23 mouse cellular contexts compared by ENCODE assay signal in the genomic region with DNA sequence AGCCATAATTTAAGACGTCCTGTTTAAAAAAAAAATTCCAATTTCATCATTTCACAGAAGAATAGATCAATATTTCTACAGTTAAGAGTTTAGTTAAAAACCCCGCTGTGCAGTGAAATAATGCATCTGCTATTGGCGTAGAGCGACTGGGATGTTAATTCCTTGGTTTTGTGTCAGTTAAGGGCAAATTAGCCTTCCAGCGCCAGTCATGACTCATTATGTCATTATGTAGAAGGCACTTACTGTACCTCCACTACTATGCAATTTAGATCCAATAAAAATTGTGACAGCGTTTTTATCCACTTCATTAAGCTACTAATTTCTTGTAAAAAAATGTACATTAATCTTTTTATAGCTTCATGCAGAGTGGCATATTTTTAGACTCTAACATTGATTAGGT. TPM values are rescaled to one million over a fixed set of nuclear protein-coding genes. Genes with fewer than 3 reads are reported as not detected.
"Had no signal": no experiment of that assay in that cellular context is flagged by ENCODE, and none has a peak within 500 bp of the region (broad histone marks: within the 10 kb centered on the region; RNA-seq: fewer than 3 reads in every experiment).

No protein-coding gene starts in this region.

- H3K4me2 ChIP-seq: neural tube, embryonic 13.5 days; neural tube, embryonic 15.5 days had no signal

- DNase-seq: retina, postnatal 1 day; right cerebral cortex, adult 18-20 months; right cerebral cortex, postnatal 14 days; right cerebral cortex, postnatal 25 days; right cerebral cortex, postnatal 4 days; spleen, adult 18-20 months; thymus, adult 18-20 months; thymus, adult 2 months; thymus, postnatal 14 days; thymus, postnatal 25 days; thymus, postnatal 36 days; thymus, postnatal 4 days had no signal

- H3K9me3 ChIP-seq: neural tube, embryonic 13.5 days; neural tube, embryonic 15.5 days; stomach, embryonic 15.5 days had no signal

- H3K4me3 ChIP-seq: neural tube, embryonic 13.5 days; neural tube, embryonic 15.5 days; stomach, embryonic 15.5 days had no signal

- H3K4me1 ChIP-seq: neural tube, embryonic 15.5 days; stomach, embryonic 15.5 days had no signal

- H3K9ac ChIP-seq: neural tube, embryonic 13.5 days; neural tube, embryonic 15.5 days; stomach, embryonic 15.5 days had no signal

- H3K27me3 ChIP-seq: stomach, embryonic 15.5 days had no signal

- H3K27ac ChIP-seq: neural tube, embryonic 13.5 days; neural tube, embryonic 15.5 days; stomach, embryonic 15.5 days; stomach, postnatal 0 days had no signal

- H3K36me3 ChIP-seq: neural tube, embryonic 13.5 days; neural tube, embryonic 15.5 days; stomach, embryonic 15.5 days had no signal

RNA-seq across cellular contexts. Expression of gene 4930535I16Rik, which starts 31.1 kb away (rescaled TPM):
- total RNA-seq: neutrophil, adult 5-6 weeks had no signal
- polyA plus RNA-seq: neural tube, embryonic 13.5 days; neural tube, embryonic 14.5 days; neural tube, embryonic 15.5 days; spleen, adult 2 months; stomach, embryonic 14.5 days; stomach, embryonic 15.5 days; stomach, embryonic 16.5 days; stomach, postnatal 0 days; thymus, postnatal 0 days; urinary bladder, adult 2 months had no signal
